Mouse (Mus musculus): ENCODE results near the gene Mybphl. TPM values are rescaled to one million over a fixed set of nuclear protein-coding genes. Genes with fewer than 3 reads are reported as not detected.

Gene Mybphl
- total and polyA plus RNA-seq, 2 experiments from 2014 or later: 49.3 to 90.0 TPM

- Histone ChIP-seq H3K36me3 (replicated peaks; ENCODE audit: control insufficient read depth, insufficient read depth, low read length) (peaks cover 52% of the 10 kb centered on the region), H3K27ac (ENCODE audit: low read depth) (no peak overlapping the region), H3K27me3 (ENCODE audit: control insufficient read depth, insufficient read depth, low read length) (no peaks in the 10 kb centered on the region), H3K9me3 (replicated peaks; ENCODE audit: control insufficient read depth, low read length) (no peaks in the 10 kb centered on the region), H3K4me1 (ENCODE audit: control insufficient read depth, insufficient read depth) (0 out of 2 replicates have a peak, but pooled peaks cover 4% of the 10 kb centered on the region), H3K4me3 (ENCODE audit: low read depth, low read length) (no peak overlapping the region), H3K9ac (replicated peaks; ENCODE audit: low read depth, low read length) (no peak overlapping the region), H3K4me2 (ENCODE audit: low read depth, low read length) (no peak overlapping the region)
- 93% methylated on average over 10 of the region's 10 CpGs for WGBS
- DNase-seq (ENCODE audit: low spot score) (no peak), ATAC-seq (ENCODE audit: insufficient read depth, low read depth) (no peak)
- TF ChIP-seq CTCF (IDR thresholded peaks at IDR 0.05; ENCODE audit: low read depth) (no peak), EP300 (IDR thresholded peaks at IDR 0.05; ENCODE audit: low read depth) (no peak)
Observed at GRCm38 (mm10) chr3:108357051-108357450, 7.7 kb upstream of the Mybphl start.

- Histone ChIP-seq H3K27me3 (ENCODE audit: control insufficient read depth, insufficient read depth, low read length) (no peaks in the 10 kb centered on the region), H3K9ac (replicated peaks; ENCODE audit: low read depth, low read length) (no peak overlapping the region), H3K4me2 (ENCODE audit: low read depth, low read length) (no peak overlapping the region), H3K9me3 (replicated peaks; ENCODE audit: control insufficient read depth, low read length) (no peaks in the 10 kb centered on the region), H3K4me3 (ENCODE audit: low read depth, low read length) (no peak overlapping the region), H3K27ac (ENCODE audit: low read depth) (no peak overlapping the region), H3K36me3 (replicated peaks; ENCODE audit: control insufficient read depth, insufficient read depth, low read length) (peaks cover 44% of the 10 kb centered on the region), H3K4me1 (ENCODE audit: control insufficient read depth, insufficient read depth) (0 out of 2 replicates have a peak, but pooled peaks cover 6% of the 10 kb centered on the region)
- no peak for TF ChIP-seq CTCF (IDR thresholded peaks at IDR 0.05; ENCODE audit: low read depth)
- no peak for TF ChIP-seq EP300 (IDR thresholded peaks at IDR 0.05; ENCODE audit: low read depth)
- 81% methylated on average over 6 of the region's 6 CpGs for WGBS
- DNase-seq (ENCODE audit: low spot score) (no peak), ATAC-seq (ENCODE audit: insufficient read depth, low read depth) (no peak)
Observed at GRCm38 (mm10) chr3:108358445-108358844, 6.3 kb upstream of the Mybphl start.

- H3K27ac ChIP-seq (ENCODE audit: low read depth): no peak overlapping the region
- ATAC-seq (ENCODE audit: insufficient read depth, low read depth) (no peak), DNase-seq (ENCODE audit: low spot score) (no peak)
- H3K4me1 ChIP-seq (ENCODE audit: control insufficient read depth, insufficient read depth): peaks cover 15% of the 10 kb centered on the region; the same call in 1 of the 2 replicates
- 28% methylated on average over 7 of the region's 7 CpGs for WGBS
- H3K27me3 ChIP-seq (ENCODE audit: control insufficient read depth, insufficient read depth, low read length): no peaks in the 10 kb centered on the region
- no peak overlapping the region for H3K4me2 ChIP-seq (ENCODE audit: low read depth, low read length)
- H3K4me3 ChIP-seq (ENCODE audit: low read depth, low read length): no peak overlapping the region
- no peak overlapping the region for H3K9ac ChIP-seq (replicated peaks; ENCODE audit: low read depth, low read length)
- H3K36me3 ChIP-seq (replicated peaks; ENCODE audit: control insufficient read depth, insufficient read depth, low read length): peaks cover 23% of the 10 kb centered on the region
- TF ChIP-seq EP300 (IDR thresholded peaks at IDR 0.05; ENCODE audit: low read depth): no peak
- H3K9me3 ChIP-seq (replicated peaks; ENCODE audit: control insufficient read depth, low read length): no peaks in the 10 kb centered on the region
Observed at GRCm38 (mm10) chr3:108360894-108361293, 3.8 kb upstream of the Mybphl start.

GRCm38 (mm10) chr3:108363626-108364025 is 1.1 kb upstream of the Mybphl start:
- H3K27me3 ChIP-seq (ENCODE audit: control insufficient read depth, insufficient read depth, low read length): no peaks in the 10 kb centered on the region
- no peaks in the 10 kb centered on the region for H3K36me3 ChIP-seq (replicated peaks; ENCODE audit: control insufficient read depth, insufficient read depth, low read length)
- no peak overlapping the region for H3K9ac ChIP-seq (replicated peaks; ENCODE audit: low read depth, low read length)
- 18% methylated on average over 3 of the region's 3 CpGs for WGBS
- no peak overlapping the region for H3K4me2 ChIP-seq (ENCODE audit: low read depth, low read length)
- no peaks in the 10 kb centered on the region for H3K9me3 ChIP-seq (replicated peaks; ENCODE audit: control insufficient read depth, low read length)
- H3K4me1 ChIP-seq (ENCODE audit: control insufficient read depth, insufficient read depth): peaks cover 15% of the 10 kb centered on the region; the same call in 1 of the 2 replicates
- TF ChIP-seq EP300 (IDR thresholded peaks at IDR 0.05; ENCODE audit: low read depth) (no peak), CTCF (IDR thresholded peaks at IDR 0.05; ENCODE audit: low read depth) (no peak)
- ATAC-seq (ENCODE audit: insufficient read depth, low read depth) (peak; percentile 57), DNase-seq (ENCODE audit: low spot score) (peak; percentile 82)
- H3K27ac ChIP-seq (ENCODE audit: low read depth): peak overlapping the region; percentile 60; the same call in 1 of the 2 replicates
- H3K4me3 ChIP-seq (ENCODE audit: low read depth, low read length): no peak overlapping the region

GRCm38 (mm10) chr3:108367173-108367572 is 2.5 kb downstream of the Mybphl start:
- no peak for TF ChIP-seq CTCF (IDR thresholded peaks at IDR 0.05; ENCODE audit: low read depth)
- TF ChIP-seq EP300 (IDR thresholded peaks at IDR 0.05; ENCODE audit: low read depth): no peak
- Histone ChIP-seq H3K9ac (replicated peaks; ENCODE audit: low read depth, low read length) (no peak overlapping the region), H3K27ac (ENCODE audit: low read depth) (no peak overlapping the region), H3K4me3 (ENCODE audit: low read depth, low read length) (no peak overlapping the region), H3K4me1 (ENCODE audit: control insufficient read depth, insufficient read depth) (peaks cover 15% of the 10 kb centered on the region; the same call in 1 of the 2 replicates), H3K4me2 (ENCODE audit: low read depth, low read length) (no peak overlapping the region), H3K36me3 (replicated peaks; ENCODE audit: control insufficient read depth, insufficient read depth, low read length) (no peaks in the 10 kb centered on the region), H3K9me3 (replicated peaks; ENCODE audit: control insufficient read depth, low read length) (no peaks in the 10 kb centered on the region), H3K27me3 (ENCODE audit: control insufficient read depth, insufficient read depth, low read length) (peaks cover 6% of the 10 kb centered on the region; the same call in 1 of the 2 replicates)
- ATAC-seq (ENCODE audit: insufficient read depth, low read depth): peak; percentile 3; the same call in 1 of the 2 replicates
- DNase-seq (ENCODE audit: low spot score): no peak
- 62% methylated on average over 9 of the region's 9 CpGs for WGBS

- H3K4me3 ChIP-seq (ENCODE audit: low read depth, low read length): no peak overlapping the region
- H3K27me3 ChIP-seq (ENCODE audit: control insufficient read depth, insufficient read depth, low read length): peaks cover 6% of the 10 kb centered on the region; the same call in 1 of the 2 replicates
- TF ChIP-seq EP300 (IDR thresholded peaks at IDR 0.05; ENCODE audit: low read depth) (no peak), CTCF (IDR thresholded peaks at IDR 0.05; ENCODE audit: low read depth) (no peak)
- ATAC-seq (ENCODE audit: insufficient read depth, low read depth) (no peak), DNase-seq (ENCODE audit: low spot score) (no peak)
- H3K27ac ChIP-seq (ENCODE audit: low read depth): no peak overlapping the region
- 64% methylated on average over 3 of the region's 3 CpGs for WGBS
- no peak overlapping the region for H3K4me2 ChIP-seq (ENCODE audit: low read depth, low read length)
- no peaks in the 10 kb centered on the region for H3K9me3 ChIP-seq (replicated peaks; ENCODE audit: control insufficient read depth, low read length)
- peaks cover 22% of the 10 kb centered on the region; the same call in 1 of the 2 replicates for H3K4me1 ChIP-seq (ENCODE audit: control insufficient read depth, insufficient read depth)
- H3K9ac ChIP-seq (replicated peaks; ENCODE audit: low read depth, low read length): no peak overlapping the region
- H3K36me3 ChIP-seq (replicated peaks; ENCODE audit: control insufficient read depth, insufficient read depth, low read length): no peaks in the 10 kb centered on the region
Observed at GRCm38 (mm10) chr3:108367828-108368227, 3.1 kb downstream of the Mybphl start.
